Comparison of ENCODE assay signal across 26 mouse cellular contexts in the genomic region with DNA sequence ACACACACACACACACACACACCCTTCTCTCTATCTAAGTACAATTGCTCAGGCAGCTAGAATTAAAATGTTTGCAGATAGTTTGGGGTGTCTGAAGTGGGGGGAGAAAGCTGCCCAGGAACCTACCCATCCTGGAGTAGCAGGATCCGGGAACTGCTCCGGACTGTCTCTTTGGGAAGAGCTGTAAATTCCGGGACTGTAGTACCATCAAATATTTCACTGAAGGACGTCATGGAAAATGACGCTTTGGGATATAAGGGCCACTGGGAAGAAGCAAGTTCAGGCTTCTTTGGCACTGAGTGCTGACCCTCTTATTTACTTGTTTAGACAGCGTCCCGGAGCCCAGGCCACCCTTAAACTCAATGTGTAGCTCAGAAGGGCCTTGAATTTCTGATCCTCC. TPM values are rescaled to one million over a fixed set of nuclear protein-coding genes. Genes with fewer than 3 reads are reported as not detected.
DNase-seq lines count a peak whose midpoint lies in the region; ATAC-seq and TF ChIP-seq lines count a peak whose summit lies in the region.
"Had no signal": no experiment of that assay in that cellular context is flagged by ENCODE, and none has a peak within 500 bp of the region (broad histone marks: within the 10 kb centered on the region; RNA-seq: fewer than 3 reads in every experiment).

No protein-coding gene starts in this region.

- H3K4me3 ChIP-seq in hindbrain, embryonic 11.5 days (ENCODE audit: low read depth, low read length): no peak overlapping the region
- H3K4me3 ChIP-seq in hindbrain, embryonic 12.5 days: no peak overlapping the region
- peak overlapping the region; percentile 74 for H3K4me3 ChIP-seq in lung, postnatal 0 days (ENCODE audit: low read depth, low read length)
- H3K4me3 ChIP-seq in intestine, postnatal 0 days (ENCODE audit: low read depth, low read length): peak overlapping the region; percentile 65
- peak overlapping the region; percentile 70 for H3K4me3 ChIP-seq in stomach, embryonic 16.5 days (replicated peaks; ENCODE audit: low read length)
- H3K4me3 ChIP-seq: embryonic facial prominence, embryonic 12.5 days; forebrain, embryonic 13.5 days; gastrocnemius, adult 2 months; kidney, embryonic 15.5 days; limb, embryonic 15.5 days; midbrain, embryonic 13.5 days had no signal

- no peak for TF ChIP-seq EP300 in lung, postnatal 0 days (IDR thresholded peaks at IDR 0.05)

- H3K36me3 ChIP-seq in hindbrain, embryonic 11.5 days (ENCODE audit: control insufficient read depth, insufficient read depth, low read length): no peaks in the 10 kb centered on the region
- H3K36me3 ChIP-seq in hindbrain, embryonic 12.5 days: no peaks in the 10 kb centered on the region
- no peaks in the 10 kb centered on the region for H3K36me3 ChIP-seq in lung, postnatal 0 days (ENCODE audit: insufficient read depth, low read length)
- no peaks in the 10 kb centered on the region for H3K36me3 ChIP-seq in intestine, postnatal 0 days (ENCODE audit: control insufficient read depth, insufficient read depth)
- no peaks in the 10 kb centered on the region for H3K36me3 ChIP-seq in stomach, embryonic 16.5 days (ENCODE audit: control insufficient read depth, insufficient read depth, low read length)
- H3K36me3 ChIP-seq: embryonic facial prominence, embryonic 12.5 days; kidney, embryonic 15.5 days; limb, embryonic 15.5 days; midbrain, embryonic 13.5 days had no signal

- H3K27ac ChIP-seq in hindbrain, embryonic 11.5 days (ENCODE audit: low read depth, low read length): no peak overlapping the region
- no peak overlapping the region for H3K27ac ChIP-seq in hindbrain, embryonic 12.5 days
- H3K27ac ChIP-seq in lung, postnatal 0 days (ENCODE audit: low read length): peak overlapping the region; percentile 22
- 0 out of 2 replicates have a peak overlapping the region, but pooled peaks have one; percentile 87 for H3K27ac ChIP-seq in intestine, postnatal 0 days (ENCODE audit: low read depth, low read length)
- peak overlapping the region; percentile 63 for H3K27ac ChIP-seq in stomach, embryonic 16.5 days (ENCODE audit: low read length)
- H3K27ac ChIP-seq: embryonic facial prominence, embryonic 12.5 days; forebrain, embryonic 13.5 days; gastrocnemius, adult 2 months; hindbrain, embryonic 14.5 days; kidney, embryonic 15.5 days; limb, embryonic 15.5 days; midbrain, embryonic 13.5 days had no signal

- peak; percentile 52 for DNase-seq in hindbrain, embryonic 11.5 days (ENCODE audit: low spot score)
- no peak for DNase-seq in lung, postnatal 0 days (ENCODE audit: low spot score)
- DNase-seq in lung, postnatal 36 days: no peak
- no peak for DNase-seq in layer of hippocampus, adult 11-12 months (ENCODE audit: low spot score)
- DNase-seq: adrenal gland, postnatal 10 days; cerebellum, adult 18-20 months; cerebellum, postnatal 14 days; gastrocnemius, adult 2 months; kidney, postnatal 4 days; layer of hippocampus, adult 9-11 months; spleen, adult 18-20 months; thymus, adult 2 months had no signal

- H3K9ac ChIP-seq in hindbrain, embryonic 11.5 days (ENCODE audit: low read depth, low read length): no peak overlapping the region
- no peak overlapping the region for H3K9ac ChIP-seq in hindbrain, embryonic 12.5 days
- peak overlapping the region; percentile 80; the same call in 1 of the 2 replicates for H3K9ac ChIP-seq in lung, postnatal 0 days (replicated peaks; ENCODE audit: low read depth)
- 0 out of 2 replicates have a peak overlapping the region, but pooled peaks have one; percentile 22 for H3K9ac ChIP-seq in intestine, postnatal 0 days (ENCODE audit: low read depth, low read length)
- peak overlapping the region; percentile 88 for H3K9ac ChIP-seq in stomach, embryonic 16.5 days (ENCODE audit: low read length)
- H3K9ac ChIP-seq: embryonic facial prominence, embryonic 12.5 days; forebrain, embryonic 13.5 days; hindbrain, embryonic 14.5 days; kidney, embryonic 15.5 days; limb, embryonic 15.5 days; midbrain, embryonic 13.5 days had no signal

- no peak overlapping the region for H3K4me2 ChIP-seq in hindbrain, embryonic 11.5 days (replicated peaks; ENCODE audit: low read depth, low read length)
- no peak overlapping the region for H3K4me2 ChIP-seq in hindbrain, embryonic 12.5 days (replicated peaks)
- H3K4me2 ChIP-seq in lung, postnatal 0 days (replicated peaks; ENCODE audit: low read depth, low read length): peak overlapping the region; percentile 79
- peak overlapping the region; percentile 84; the same call in 1 of the 2 replicates for H3K4me2 ChIP-seq in intestine, postnatal 0 days (replicated peaks; ENCODE audit: low read depth)
- peak overlapping the region; percentile 67 for H3K4me2 ChIP-seq in stomach, embryonic 16.5 days (ENCODE audit: low read depth, low read length)
- H3K4me2 ChIP-seq: forebrain, embryonic 13.5 days; hindbrain, embryonic 14.5 days; kidney, embryonic 15.5 days; limb, embryonic 15.5 days; midbrain, embryonic 13.5 days had no signal

- TF ChIP-seq CTCF in lung, postnatal 0 days (IDR thresholded peaks at IDR 0.05): no peak
- TF ChIP-seq CTCF in intestine, postnatal 0 days (IDR thresholded peaks at IDR 0.05; ENCODE audit: low read depth): no peak

- no peaks in the 10 kb centered on the region for H3K9me3 ChIP-seq in hindbrain, embryonic 11.5 days (ENCODE audit: control insufficient read depth, low read length)
- H3K9me3 ChIP-seq in hindbrain, embryonic 12.5 days (replicated peaks): peaks cover 3% of the 10 kb centered on the region; the same call in 1 of the 2 replicates
- H3K9me3 ChIP-seq in lung, postnatal 0 days (ENCODE audit: low read length): no peaks in the 10 kb centered on the region
- H3K9me3 ChIP-seq in intestine, postnatal 0 days (ENCODE audit: control insufficient read depth): no peaks in the 10 kb centered on the region
- no peaks in the 10 kb centered on the region for H3K9me3 ChIP-seq in stomach, embryonic 16.5 days (replicated peaks; ENCODE audit: control insufficient read depth, low read length)
- H3K9me3 ChIP-seq: embryonic facial prominence, embryonic 12.5 days; forebrain, embryonic 13.5 days; kidney, embryonic 15.5 days; limb, embryonic 15.5 days; midbrain, embryonic 13.5 days had no signal

- WGBS in hindbrain, embryonic 11.5 days: 1% methylated on average over 7 of the region's 7 CpGs
- 2% methylated on average over 7 of the region's 7 CpGs for WGBS in hindbrain, embryonic 12.5 days
- WGBS in lung, postnatal 0 days: 19% methylated on average over 7 of the region's 7 CpGs
- WGBS in intestine, postnatal 0 days: 9% methylated on average over 7 of the region's 7 CpGs
- WGBS in stomach, embryonic 16.5 days: 17% methylated on average over 7 of the region's 7 CpGs

- peaks cover 99% of the 10 kb centered on the region for H3K27me3 ChIP-seq in hindbrain, embryonic 11.5 days (ENCODE audit: control insufficient read depth, insufficient read depth, low read length)
- peaks cover 99% of the 10 kb centered on the region for H3K27me3 ChIP-seq in hindbrain, embryonic 12.5 days
- peaks cover 28% of the 10 kb centered on the region for H3K27me3 ChIP-seq in lung, postnatal 0 days (replicated peaks; ENCODE audit: insufficient read depth, low read length)
- peaks cover 86% of the 10 kb centered on the region for H3K27me3 ChIP-seq in intestine, postnatal 0 days (replicated peaks; ENCODE audit: control insufficient read depth, insufficient read depth, low read length)
- H3K27me3 ChIP-seq in stomach, embryonic 16.5 days (ENCODE audit: control insufficient read depth, insufficient read depth, low read length): peaks cover 60% of the 10 kb centered on the region

- ATAC-seq in hindbrain, embryonic 11.5 days (ENCODE audit: low FRiP score): no peak
- ATAC-seq in hindbrain, embryonic 12.5 days (ENCODE audit: low FRiP score): no peak
- no peak for ATAC-seq in lung, postnatal 0 days
- no peak for ATAC-seq in intestine, postnatal 0 days
- ATAC-seq in stomach, embryonic 16.5 days (ENCODE audit: insufficient read depth, low FRiP score): no peak
- no peak for ATAC-seq in erythroid progenitor cell, adult 5-6 weeks (replicated peaks; ENCODE audit: low FRiP score, poor library complexity, severe bottlenecking)
- ATAC-seq: activated CD4-positive, CD25-positive, alpha-beta regulatory T cell, adult 4 months; forebrain, embryonic 13.5 days; inflammation-experienced regulatory T-cells, adult 6 months; midbrain, embryonic 13.5 days had no signal

- peaks cover 9% of the 10 kb centered on the region for H3K4me1 ChIP-seq in hindbrain, embryonic 11.5 days (replicated peaks; ENCODE audit: control insufficient read depth, insufficient read depth, low read length)
- peaks cover 18% of the 10 kb centered on the region for H3K4me1 ChIP-seq in hindbrain, embryonic 12.5 days
- no peaks in the 10 kb centered on the region for H3K4me1 ChIP-seq in lung, postnatal 0 days (ENCODE audit: insufficient read depth, low read depth, low read length)
- no peaks in the 10 kb centered on the region for H3K4me1 ChIP-seq in intestine, postnatal 0 days (replicated peaks; ENCODE audit: control insufficient read depth, insufficient read depth, low read length)
- no peaks in the 10 kb centered on the region for H3K4me1 ChIP-seq in stomach, embryonic 16.5 days (ENCODE audit: control insufficient read depth, insufficient read depth, low read length)

RNA-seq across cellular contexts. Expression of a gene that starts 5.0 kb away (rescaled TPM):
- 2.1 and 2.3 TPM in 2 replicates for polyA plus RNA-seq in hindbrain, embryonic 11.5 days (2014; fragmentation: Nextera tagmentation; extraction: Ambion mirVana)
- 2.0 and 3.2 TPM in 2 replicates for polyA plus RNA-seq in hindbrain, embryonic 12.5 days (2016; fragmentation: Nextera tagmentation; extraction: Ambion mirVana)
- 156 and 194 TPM in 2 replicates for polyA plus RNA-seq in lung, postnatal 0 days (2015; fragmentation: Nextera tagmentation; extraction: Ambion mirVana)
- 49.8 and 50.1 TPM in 2 replicates for polyA plus RNA-seq in intestine, postnatal 0 days (2015; fragmentation: Nextera tagmentation; extraction: Ambion mirVana)
- polyA plus RNA-seq in stomach, embryonic 16.5 days (2015; fragmentation: Nextera tagmentation; extraction: Ambion mirVana): 98.1 and 101 TPM in 2 replicates
- total RNA-seq in erythroid progenitor cell, adult 5-6 weeks (2015; ENCODE audit: low replicate concordance): not detected in 2 replicates
- not detected in 2 replicates for total RNA-seq in erythroid progenitor cell, adult 5-6 weeks (2017; ENCODE audit: low replicate concordance)
- total RNA-seq: megakaryocyte, adult 5-6 weeks had no signal
- polyA plus RNA-seq: activated CD4-positive, CD25-positive, alpha-beta regulatory T cell, adult 4 months had no signal

RNA-seq across cellular contexts. Expression of a gene that starts 29.0 kb away (rescaled TPM):
- polyA plus RNA-seq in hindbrain, embryonic 11.5 days (2014; fragmentation: Nextera tagmentation; extraction: Ambion mirVana): 53.5 and 56.1 TPM in 2 replicates
- polyA plus RNA-seq in hindbrain, embryonic 12.5 days (2016; fragmentation: Nextera tagmentation; extraction: Ambion mirVana): 60.0 and 69.3 TPM in 2 replicates
- 36.1 and 37.7 TPM in 2 replicates for polyA plus RNA-seq in lung, postnatal 0 days (2015; fragmentation: Nextera tagmentation; extraction: Ambion mirVana)
- polyA plus RNA-seq in intestine, postnatal 0 days (2015; fragmentation: Nextera tagmentation; extraction: Ambion mirVana): 24.9 and 25.1 TPM in 2 replicates
- polyA plus RNA-seq in stomach, embryonic 16.5 days (2015; fragmentation: Nextera tagmentation; extraction: Ambion mirVana): 51.1 and 57.5 TPM in 2 replicates
- 2.9 and 6.7 TPM in 2 replicates for total RNA-seq in erythroid progenitor cell, adult 5-6 weeks (2015; ENCODE audit: low replicate concordance)
- total RNA-seq in erythroid progenitor cell, adult 5-6 weeks (2017; ENCODE audit: low replicate concordance): 6.4 TPM in 2 replicates

RNA-seq across cellular contexts. Expression of a gene that starts 36.8 kb away (rescaled TPM):
- 6.8 and 8.0 TPM in 2 replicates for polyA plus RNA-seq in hindbrain, embryonic 11.5 days (2014; fragmentation: Nextera tagmentation; extraction: Ambion mirVana)
- polyA plus RNA-seq in hindbrain, embryonic 12.5 days (2016; fragmentation: Nextera tagmentation; extraction: Ambion mirVana): 22.7 and 25.4 TPM in 2 replicates
- polyA plus RNA-seq in lung, postnatal 0 days (2015; fragmentation: Nextera tagmentation; extraction: Ambion mirVana): 0.47 and 0.58 TPM in 2 replicates
- 0.48 and 0.60 TPM in 2 replicates for polyA plus RNA-seq in intestine, postnatal 0 days (2015; fragmentation: Nextera tagmentation; extraction: Ambion mirVana)
- polyA plus RNA-seq in stomach, embryonic 16.5 days (2015; fragmentation: Nextera tagmentation; extraction: Ambion mirVana): 0.12 and 0.14 TPM in 2 replicates
- total RNA-seq in erythroid progenitor cell, adult 5-6 weeks (2015; ENCODE audit: low replicate concordance): not detected in 2 replicates
- not detected in 2 replicates for total RNA-seq in erythroid progenitor cell, adult 5-6 weeks (2017; ENCODE audit: low replicate concordance)
- total RNA-seq: megakaryocyte, adult 5-6 weeks had no signal
- polyA plus RNA-seq: activated CD4-positive, CD25-positive, alpha-beta regulatory T cell, adult 4 months; inflammation-experienced regulatory T-cells, adult 6 months had no signal

RNA-seq across cellular contexts. Expression of a gene that starts 48.5 kb away (rescaled TPM):
- polyA plus RNA-seq in hindbrain, embryonic 11.5 days (2014; fragmentation: Nextera tagmentation; extraction: Ambion mirVana): 0.73 and 1.9 TPM in 2 replicates
- 1.8 and 2.2 TPM in 2 replicates for polyA plus RNA-seq in hindbrain, embryonic 12.5 days (2016; fragmentation: Nextera tagmentation; extraction: Ambion mirVana)
- polyA plus RNA-seq in lung, postnatal 0 days (2015; fragmentation: Nextera tagmentation; extraction: Ambion mirVana): 0.88 and 1.3 TPM in 2 replicates
- 2.6 and 2.8 TPM in 2 replicates for polyA plus RNA-seq in intestine, postnatal 0 days (2015; fragmentation: Nextera tagmentation; extraction: Ambion mirVana)
- polyA plus RNA-seq in stomach, embryonic 16.5 days (2015; fragmentation: Nextera tagmentation; extraction: Ambion mirVana): 3.4 and 4.0 TPM in 2 replicates
- not detected in 2 replicates for total RNA-seq in erythroid progenitor cell, adult 5-6 weeks (2015; ENCODE audit: low replicate concordance)
- total RNA-seq in erythroid progenitor cell, adult 5-6 weeks (2017; ENCODE audit: low replicate concordance): not detected in 2 replicates
- total RNA-seq: gastrocnemius, adult 2 months; megakaryocyte, adult 5-6 weeks had no signal
- polyA plus RNA-seq: activated CD4-positive, CD25-positive, alpha-beta regulatory T cell, adult 4 months; inflammation-experienced regulatory T-cells, adult 6 months; neural tube, embryonic 14.5 days had no signal

Comparison
In these comparisons a context has a peak if more than half of its experiments do, and no peak if none do; other contexts are left out.
1. H3K27ac ChIP-seq: peak in lung, postnatal 0 days (single experiment), intestine, postnatal 0 days (single experiment) and stomach, embryonic 16.5 days (single experiment); none in hindbrain, embryonic 11.5 days (single experiment) and hindbrain, embryonic 12.5 days (single experiment).
2. H3K4me2 ChIP-seq: peak in lung, postnatal 0 days (single experiment), intestine, postnatal 0 days (single experiment) and stomach, embryonic 16.5 days (single experiment); none in hindbrain, embryonic 11.5 days (single experiment) and hindbrain, embryonic 12.5 days (single experiment).
3. H3K4me3 ChIP-seq: peak in lung, postnatal 0 days (single experiment), intestine, postnatal 0 days (single experiment) and stomach, embryonic 16.5 days (single experiment); none in hindbrain, embryonic 11.5 days (single experiment) and hindbrain, embryonic 12.5 days (single experiment).
4. H3K9ac ChIP-seq: peak in lung, postnatal 0 days (single experiment), intestine, postnatal 0 days (single experiment) and stomach, embryonic 16.5 days (single experiment); none in hindbrain, embryonic 11.5 days (single experiment) and hindbrain, embryonic 12.5 days (single experiment).
5. RNA of a gene that starts 5.0 kb away (polyA plus RNA-seq): 156 to 194 TPM in lung, postnatal 0 days, 98.1 to 101 TPM in stomach, embryonic 16.5 days and 49.8 to 50.1 TPM in intestine, postnatal 0 days; 2.1 to 2.3 TPM in hindbrain, embryonic 11.5 days and 2.0 to 3.2 TPM in hindbrain, embryonic 12.5 days; every median in the first group is over 10 times any median in the second.